Mouse (Mus musculus) olfactory bulb, adult 2 months (tissue): Measurements from ENCODE around the gene Cmc2.

Source experiments
- CTCF ChIP-seq: fragments of 200-500 bp; IDR thresholded peaks from 2 replicates; pipeline ENCODE4 v1.5.1; 2012; ENCODE audit warnings: low read depth, mild to moderate bottlenecking, low read length, moderate library complexity; ENCODE audit not compliant: insufficient read depth
- POLR2A ChIP-seq: fragments of 200-500 bp; IDR thresholded peaks from 2 replicates; pipeline ENCODE4 v1.6.1; 2012; ENCODE audit warnings: mild to moderate bottlenecking, low read depth, low read length, moderate library complexity; ENCODE audit not compliant: insufficient read depth

DNA sequence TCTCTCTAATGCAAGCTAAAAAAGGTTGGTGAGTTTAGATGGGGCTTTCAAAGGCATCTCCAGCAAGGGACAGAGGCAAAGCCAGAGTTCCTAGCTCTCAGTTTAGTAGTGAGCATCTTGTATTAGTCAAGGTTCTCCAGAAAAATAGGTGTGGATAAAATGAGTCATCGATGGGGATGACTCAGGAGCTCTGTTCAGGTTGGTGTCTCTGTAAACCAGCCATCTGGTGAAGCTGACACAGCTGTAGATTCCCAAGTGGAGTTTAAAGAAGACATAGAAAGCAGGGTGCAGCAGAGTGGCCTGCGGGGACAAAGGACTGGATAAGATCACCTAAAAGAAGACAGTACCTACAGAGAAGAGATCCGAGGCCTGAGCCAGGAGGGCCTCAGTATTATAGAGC is 73.2 kb downstream of the Cmc2 start:
- TF ChIP-seq CTCF (no peak), POLR2A (no peak)
